Mouse (Mus musculus): ENCODE measurements around the gene Tpk1.

- no peak for TF ChIP-seq GATA1 (IDR thresholded peaks at IDR 0.05; ENCODE audit: low read length)
- no peak for TF ChIP-seq TAL1 (IDR thresholded peaks at IDR 0.05; ENCODE audit: low read length)
These were observed 21.0 kb downstream of the Tpk1 start for GRCm38 (mm10) chr6:43645105-43645504.

Data from erythroblast, embryonic 14.5 days (primary cell).